Mouse (Mus musculus): ENCODE data around the gene Pnldc1. TPM values are rescaled to one million over a fixed set of nuclear protein-coding genes. Genes with fewer than 3 reads are reported as not detected.
"Not testable (repeated sequence)": the region's sequence is repeated elsewhere in the genome, so short reads cannot be mapped to it uniquely, and the experiment has no call there.

The Pnldc1 gene
- total RNA-seq (2022): under 1 TPM in 1 of 4 experiments, not detected in 3; 0.92 TPM

GRCm38 (mm10) chr17:12909361-12910280 lies at the start of gene Pnldc1:
Pnldc1 (minus strand) TSS chr17:12910230.
- DNase-seq (ENCODE audit: low spot score in 2 of 2): no peak

GRCm38 (mm10) chr17:12959377-12959776 lies 49.3 kb upstream of the Pnldc1 start:
- DNase-seq (ENCODE audit: low spot score in 2 of 2): not testable (repeated sequence)

DNA sequence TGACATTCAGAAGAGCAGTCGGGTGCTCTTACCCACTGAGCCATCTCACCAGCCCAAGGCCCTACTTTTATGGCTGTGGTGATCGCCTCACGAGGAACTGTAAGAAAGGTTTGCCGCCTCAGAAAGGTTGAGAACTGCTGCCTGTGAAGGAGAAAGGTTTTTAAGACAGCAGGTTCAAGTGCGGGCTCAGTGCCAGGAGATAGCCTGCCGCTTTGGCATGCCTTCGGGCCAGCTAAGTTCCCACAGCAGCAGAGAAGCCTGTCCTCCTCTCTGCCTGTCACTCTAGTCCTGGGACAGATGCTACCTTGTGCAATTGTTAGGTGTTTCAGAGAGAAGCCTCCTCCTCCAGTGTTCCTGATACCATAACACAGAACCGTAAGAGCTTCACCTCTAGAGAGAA lies 46.6 kb upstream of the Pnldc1 start:
- DNase-seq (ENCODE audit: low spot score in 2 of 2): no peak

GRCm38 (mm10) chr17:12949669-12950068 lies 39.6 kb upstream of the Pnldc1 start:
- no peak for DNase-seq (ENCODE audit: low spot score in 2 of 2)

GRCm38 (mm10) chr17:12942459-12943162 lies 32.6 kb upstream of the Pnldc1 start:
- no peak for DNase-seq (ENCODE audit: low spot score in 2 of 2)

DNA sequence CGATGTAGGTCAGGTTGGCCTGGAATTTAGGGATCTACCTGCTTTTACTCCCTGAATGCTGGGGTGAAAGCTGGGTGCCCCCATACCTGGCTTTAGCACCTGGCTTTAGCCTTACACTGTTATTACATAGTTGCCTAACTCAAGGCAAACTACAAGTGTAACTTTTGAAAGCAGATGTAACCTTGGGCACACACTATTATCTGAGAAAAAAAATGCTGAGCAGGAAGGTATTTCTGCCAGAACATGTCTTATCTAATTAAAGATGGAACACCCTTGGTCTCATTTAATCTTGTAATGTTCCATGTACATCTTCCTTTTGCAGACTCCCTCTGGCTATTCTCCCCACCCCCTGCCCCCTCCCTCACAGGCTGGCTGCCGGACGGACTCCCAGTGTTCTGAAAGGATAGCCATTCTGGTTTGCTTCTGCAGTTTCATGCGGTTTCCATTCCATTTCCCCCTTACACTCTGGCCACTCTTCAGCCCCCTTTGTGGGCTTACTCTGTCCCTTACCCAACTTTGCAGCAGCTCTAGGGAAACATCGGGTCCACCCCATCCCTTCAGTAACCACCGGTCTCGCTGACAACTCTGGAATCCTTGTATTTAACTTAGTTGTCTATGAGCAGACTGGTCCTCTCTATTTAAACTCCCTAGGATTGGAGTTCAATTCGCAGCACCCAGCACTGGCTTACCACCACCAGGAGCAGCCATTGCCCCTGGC lies 31.7 kb upstream of the Pnldc1 start:
- no peak for DNase-seq (ENCODE audit: low spot score in 2 of 2)

DNA sequence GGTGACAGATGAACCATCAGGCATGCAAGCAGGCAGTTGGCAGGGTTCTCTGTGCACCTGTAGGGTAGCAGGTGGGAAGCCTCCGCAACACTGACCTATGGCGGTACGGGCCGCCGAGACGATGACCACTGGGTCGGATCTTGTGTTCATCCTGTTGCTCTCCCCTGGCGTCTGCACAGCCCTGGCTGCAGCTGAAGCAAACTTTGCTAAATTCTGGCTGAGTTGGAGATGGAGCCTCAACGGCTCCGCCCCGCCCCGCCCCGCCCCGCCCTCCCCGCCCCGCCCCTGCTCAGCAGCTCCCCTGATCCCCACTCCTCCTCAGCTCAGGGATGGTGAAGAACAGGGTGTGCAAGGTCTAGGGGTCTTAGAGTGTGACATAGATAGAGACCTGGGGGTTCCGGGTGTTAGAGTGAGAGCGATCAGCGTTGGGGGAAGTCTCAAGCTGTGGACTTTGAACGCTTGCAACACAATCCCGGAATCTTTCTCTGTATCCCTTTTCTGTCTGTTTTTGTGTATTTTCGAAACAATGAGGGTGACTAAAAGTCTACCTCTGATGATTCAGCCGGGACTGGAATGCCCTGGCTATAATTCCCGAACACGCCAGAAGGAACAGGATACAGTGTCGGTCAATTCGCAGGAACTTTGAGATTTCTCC lies 30.2 kb upstream of the Pnldc1 start, which contains the start of gene Acat3:
Acat3 (minus strand) TSS at position 450 of the 655 bp plus-strand sequence.
- no peak for DNase-seq (ENCODE audit: low spot score in 2 of 2)

GRCm38 (mm10) chr17:12939377-12940148 lies 29.5 kb upstream of the Pnldc1 start:
- not testable (repeated sequence) for DNase-seq (ENCODE audit: low spot score in 2 of 2)

DNA sequence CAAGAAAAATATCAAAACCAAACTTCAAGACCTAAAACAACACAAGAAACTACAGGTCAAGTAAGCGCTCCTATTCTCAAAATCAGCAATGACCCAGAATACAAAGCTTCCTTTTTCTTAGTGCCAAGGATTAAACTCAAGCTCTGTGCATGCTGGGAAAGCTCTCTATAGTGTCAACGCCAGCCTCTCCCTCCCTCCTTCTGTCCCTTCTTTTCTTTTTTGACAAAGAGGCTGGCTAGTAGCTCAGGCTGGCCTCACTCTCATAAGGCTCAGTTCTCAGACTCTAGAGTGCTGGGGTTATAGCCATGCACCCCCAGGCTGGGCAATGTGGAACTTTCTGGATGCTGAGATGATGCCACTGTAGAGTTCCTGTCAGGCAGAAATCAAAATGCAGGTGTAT lies 28.0 kb upstream of the Pnldc1 start:
- no peak for DNase-seq (ENCODE audit: low spot score in 2 of 2)

GRCm38 (mm10) chr17:12937412-12937970 lies 27.5 kb upstream of the Pnldc1 start:
- no peak for DNase-seq (ENCODE audit: low spot score in 2 of 2)

DNA sequence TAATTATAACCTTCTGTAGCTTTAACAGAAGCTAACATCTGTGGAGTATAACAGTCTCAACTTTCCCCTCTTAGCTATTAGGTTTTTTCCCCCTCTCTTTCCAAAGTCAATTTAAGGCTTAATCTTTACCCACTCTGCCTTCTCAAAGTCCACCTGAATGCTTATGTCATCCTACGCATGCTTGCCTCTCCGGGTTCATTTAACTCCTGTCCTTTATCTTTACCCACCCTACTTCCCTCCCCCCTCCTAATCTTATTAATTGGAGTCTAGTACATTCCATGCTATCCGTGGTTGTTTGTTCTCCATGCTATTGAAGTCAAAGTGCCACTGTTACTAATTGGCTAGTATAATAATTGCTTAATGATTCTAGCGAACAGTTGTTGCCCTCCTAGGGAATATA lies 25.7 kb upstream of the Pnldc1 start:
- no peak for DNase-seq (ENCODE audit: low spot score in 2 of 2)

DNA sequence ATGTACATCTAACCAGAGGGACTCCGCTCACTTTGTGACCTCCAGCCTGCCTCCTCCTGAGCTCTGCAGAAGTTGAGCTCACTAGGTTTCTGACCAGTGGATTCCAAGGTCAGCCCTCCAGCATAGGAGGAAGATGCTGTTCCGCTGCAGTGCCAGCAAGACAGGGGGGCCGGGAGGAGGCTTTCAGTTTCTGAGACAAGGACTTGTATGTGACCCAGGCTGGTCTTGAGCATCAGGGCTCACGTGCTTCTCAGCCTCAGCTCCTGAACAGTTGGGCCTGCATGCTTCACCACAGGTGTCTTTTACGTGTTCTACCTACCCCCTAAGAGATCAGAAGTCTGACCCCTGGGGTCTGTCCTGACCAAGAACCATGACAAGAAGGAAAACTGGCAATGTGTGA lies 21.5 kb upstream of the Pnldc1 start:
- DNase-seq (ENCODE audit: low spot score in 2 of 2): not testable (repeated sequence)

DNA sequence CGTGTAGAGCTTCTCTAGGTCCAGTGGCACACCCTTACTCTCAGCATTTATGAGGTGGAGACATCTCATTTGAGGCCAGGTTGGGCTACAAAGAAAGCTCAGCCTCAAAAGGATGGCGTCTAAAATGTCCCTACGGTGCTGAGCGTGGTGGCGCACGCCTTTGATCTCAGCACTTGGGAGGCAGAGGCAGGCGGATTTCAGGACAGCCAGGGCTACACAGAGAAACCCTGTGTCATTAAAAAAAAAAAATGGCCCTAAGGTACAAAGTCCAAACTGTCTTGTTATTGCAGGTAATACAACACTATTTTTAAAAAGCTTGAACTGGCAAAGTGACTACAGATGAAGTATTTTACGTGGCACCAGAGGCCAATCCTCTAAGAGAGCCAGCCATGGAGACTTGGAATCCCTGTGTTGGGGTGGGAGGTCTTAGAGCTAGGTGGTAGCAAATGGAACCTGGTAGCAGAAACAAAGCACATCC lies 15.7 kb upstream of the Pnldc1 start:
- DNase-seq (ENCODE audit: low spot score in 2 of 2): no peak

DNA sequence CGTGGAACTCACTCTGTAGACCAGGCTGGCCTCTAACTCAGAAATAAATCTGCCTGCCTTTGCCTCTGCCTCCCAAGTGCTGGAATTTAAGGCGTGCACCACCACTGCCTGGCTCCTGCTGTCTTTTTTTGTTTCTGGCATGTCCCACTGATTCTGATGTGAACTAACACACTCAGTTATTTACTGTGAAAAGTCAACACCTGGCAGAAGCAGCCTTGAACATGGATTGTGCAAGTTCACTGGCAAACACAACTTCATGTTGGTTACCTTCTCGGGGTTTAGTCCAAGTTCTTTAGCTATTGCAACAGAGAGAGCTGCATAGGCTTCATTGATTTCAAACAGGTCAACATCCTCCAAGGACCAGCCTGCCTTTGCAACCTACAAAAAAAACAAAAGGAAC lies 15.0 kb upstream of the Pnldc1 start:
- no peak for DNase-seq (ENCODE audit: low spot score in 2 of 2)

DNA sequence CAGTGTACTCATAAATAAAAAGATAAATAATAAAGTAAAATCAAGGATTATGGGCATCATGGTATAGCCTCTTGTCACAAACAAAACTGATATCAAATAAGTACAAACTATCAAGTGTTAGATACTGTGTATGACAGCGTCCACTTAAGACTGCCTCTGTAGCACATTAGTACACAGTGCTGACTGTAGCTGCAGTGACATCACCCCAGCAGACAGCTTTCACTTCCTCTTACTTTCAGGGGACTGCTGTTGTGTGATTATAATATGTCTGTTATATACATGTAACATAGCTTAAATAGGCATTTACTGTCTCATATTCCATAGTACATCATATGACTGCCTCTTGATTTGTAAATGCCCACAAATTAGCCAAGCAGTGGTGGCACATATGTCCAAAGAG lies 11.0 kb upstream of the Pnldc1 start:
- no peak for DNase-seq (ENCODE audit: low spot score in 2 of 2)

DNA sequence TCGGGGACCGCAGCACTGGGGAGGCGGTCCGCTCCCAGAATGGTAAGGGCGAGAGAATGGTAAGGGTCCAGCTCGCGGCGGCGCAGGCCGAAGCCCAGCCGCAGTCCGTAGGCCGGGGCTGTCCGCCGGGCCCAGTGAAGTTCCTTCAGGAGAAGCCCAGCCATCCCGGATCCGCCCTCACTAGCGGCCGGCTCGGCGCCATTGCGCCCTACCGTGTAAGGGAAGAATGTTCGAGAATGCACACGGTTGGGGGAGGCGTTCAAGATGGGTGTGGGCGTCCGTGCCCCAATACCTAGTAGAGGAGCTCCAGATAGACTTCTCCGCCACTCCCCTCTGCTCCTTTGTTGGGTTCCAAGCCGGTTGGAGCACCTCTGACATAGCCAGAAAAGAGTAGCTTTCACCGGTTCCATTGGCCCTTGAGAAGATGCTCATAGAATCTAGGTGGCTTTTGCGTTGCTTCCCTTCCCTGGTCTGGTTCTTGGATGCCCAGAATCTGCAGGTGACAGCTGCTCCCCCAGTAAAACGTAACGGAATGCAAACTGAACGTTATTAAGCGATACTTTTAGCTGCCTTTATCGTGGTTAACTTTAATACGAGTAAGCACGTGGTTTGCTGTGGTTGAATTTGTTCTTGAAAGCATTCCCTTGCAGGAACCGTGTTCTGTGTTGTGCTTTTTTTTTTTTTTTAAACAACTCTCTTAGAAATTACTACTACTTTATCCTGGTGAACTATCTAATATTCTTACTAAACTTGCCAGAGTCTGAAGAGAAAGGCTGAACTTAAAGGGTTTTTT lies 6.8 kb upstream of the Pnldc1 start:
- peak in 1 of 2 experiments; percentile 24 for DNase-seq (ENCODE audit: low spot score in 2 of 2)

DNA sequence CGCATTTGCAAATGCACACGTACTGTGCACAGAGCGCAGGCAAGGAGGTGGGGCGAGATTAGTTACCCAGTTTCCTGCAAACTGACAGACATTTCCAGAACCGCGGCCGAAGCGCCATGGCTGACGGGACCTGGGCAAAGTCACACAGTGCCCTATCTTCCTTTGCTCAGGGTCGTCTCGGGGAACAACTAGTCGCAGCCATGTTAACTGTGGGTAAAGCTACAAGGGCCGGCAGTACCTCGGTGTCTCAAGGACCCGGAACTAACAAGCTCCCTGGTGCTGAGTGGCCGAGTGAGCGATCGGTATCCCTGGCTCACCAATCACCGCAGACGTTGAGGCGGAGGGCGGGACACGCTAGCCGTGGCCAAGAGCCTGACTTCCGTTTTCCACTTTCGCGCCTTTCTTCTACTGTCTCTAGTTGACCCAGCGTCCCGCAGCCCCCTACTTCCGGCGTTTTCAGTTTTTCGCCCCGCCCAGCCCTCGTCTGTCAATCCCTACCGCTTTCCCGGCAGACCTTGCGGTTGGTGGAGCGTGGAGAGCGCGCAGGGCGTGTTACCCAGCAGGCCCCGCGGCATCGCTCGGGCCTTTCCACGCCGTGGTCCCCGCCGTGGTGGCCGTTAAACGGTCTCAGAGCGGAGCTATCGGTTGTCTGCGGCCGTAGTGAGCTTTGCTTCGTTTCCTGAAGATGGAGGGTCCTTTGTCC lies 6.0 kb upstream of the Pnldc1 start, which contains the start of gene Mrpl18:
Mrpl18 (minus strand) TSS at position 465 of the 703 bp plus-strand sequence.
- peak; percentile 98 to 99 for DNase-seq (ENCODE audit: low spot score in 2 of 2)

- DNase-seq (ENCODE audit: low spot score in 2 of 2): no peak
Observed at GRCm38 (mm10) chr17:12915488-12915880, 5.5 kb upstream of the Pnldc1 start, which contains the start of gene Tcp1. Tcp1 (plus strand) TSS chr17:12915701.
